Mouse (Mus musculus) gastrocnemius, postnatal 4 days (tissue): ENCODE measurements at regions not wholly inside any gene's neighbourhood (a gene's known extent, or its start where the extent isn't known, plus 50 kb on each side); places are given as distances from the start of the nearest gene placed in this dataset. TPM values are rescaled to one million over a fixed set of nuclear protein-coding genes. Genes with fewer than 3 reads are reported as not detected.

Experiments
- microRNA-seq: library from miRNA; unstranded; fragments of <30 nt; microRNA quantifications from one replicate; pipeline ENCODE4 v1.2.0, GENCODE M21; 2021

Small RNA genes lying in the stretch of these regions (microRNA-seq; reads per million reads assigned to microRNA genes)
- gene Gm22368 (not detected), gene Gm44376 (not detected)
